ENCODE assay signal across 9 mouse cellular contexts in genomic region chr11:31664186-31664585, GRCm38 (mm10). TPM values are rescaled to one million over a fixed set of nuclear protein-coding genes. Genes with fewer than 3 reads are reported as not detected.
A peak's percentile ranks its signal among the peaks of the same experiment; 100 is the strongest.
DNase-seq lines count a peak whose midpoint lies in the region; ATAC-seq and TF ChIP-seq lines count a peak whose summit lies in the region.
"Had no signal": no experiment of that assay in that cellular context is flagged by ENCODE, and none has a peak within 500 bp of the region (broad histone marks: within the 10 kb centered on the region; RNA-seq: fewer than 3 reads in every experiment).

No protein-coding gene starts in this region.

- H3K9me3 ChIP-seq in heart, embryonic 12.5 days (replicated peaks) = no peaks in the 10 kb centered on the region
- H3K9me3 ChIP-seq in E14TG2a.4 (ENCODE audit: low read length) = no peaks in the 10 kb centered on the region
- no peaks in the 10 kb centered on the region for H3K9me3 ChIP-seq in heart, postnatal 0 days (replicated peaks; ENCODE audit: control insufficient read depth, low read length)
- H3K9me3 ChIP-seq: hindbrain, embryonic 10.5 days had no signal

- peaks cover 8% of the 10 kb centered on the region for H3K4me1 ChIP-seq in heart, embryonic 12.5 days (replicated peaks)
- H3K4me1 ChIP-seq in E14TG2a.4 (replicated peaks; ENCODE audit: low read depth, low read length) = 0 out of 2 replicates have a peak, but pooled peaks cover 6% of the 10 kb centered on the region
- H3K4me1 ChIP-seq in heart, postnatal 0 days (ENCODE audit: control insufficient read depth, insufficient read depth) = peaks cover 19% of the 10 kb centered on the region
- H3K4me1 ChIP-seq: hindbrain, embryonic 10.5 days had no signal

- TF ChIP-seq CTCF in E14TG2a.4 (conservative IDR thresholded peaks at IDR 0.05; ENCODE audit: low read length) = peak; percentile 43
- peak; percentile 31 for TF ChIP-seq CTCF in heart, postnatal 0 days (IDR thresholded peaks at IDR 0.05; ENCODE audit: low read depth)

- H3K36me3 ChIP-seq in heart, embryonic 12.5 days = peaks cover 68% of the 10 kb centered on the region
- H3K36me3 ChIP-seq in E14TG2a.4 (ENCODE audit: insufficient read depth, low read length) = peaks cover 66% of the 10 kb centered on the region
- H3K36me3 ChIP-seq in heart, postnatal 0 days (replicated peaks; ENCODE audit: control insufficient read depth, insufficient read depth, low read length) = peaks cover 45% of the 10 kb centered on the region

- TF ChIP-seq EP300 in heart, postnatal 0 days (IDR thresholded peaks at IDR 0.05; ENCODE audit: low read depth) = no peak

- H3K4me3 ChIP-seq in heart, embryonic 12.5 days = no peak overlapping the region
- no peak overlapping the region for H3K4me3 ChIP-seq in E14TG2a.4 (replicated peaks; ENCODE audit: low read length)
- H3K4me3 ChIP-seq in heart, postnatal 0 days (ENCODE audit: low read depth, low read length) = no peak overlapping the region
- H3K4me3 ChIP-seq: hindbrain, embryonic 10.5 days had no signal

- no peak for ATAC-seq in heart, embryonic 12.5 days (ENCODE audit: insufficient number of reproducible peaks, low FRiP score)
- peak; percentile 66 for ATAC-seq in heart, postnatal 0 days (ENCODE audit: insufficient read depth, low read depth)
- no peak for ATAC-seq in erythroid progenitor cell, adult 5-6 weeks (replicated peaks; ENCODE audit: low FRiP score, poor library complexity, severe bottlenecking)

- no peak overlapping the region for H3K9ac ChIP-seq in heart, embryonic 12.5 days
- H3K9ac ChIP-seq in heart, postnatal 0 days (replicated peaks; ENCODE audit: low read depth, low read length) = no peak overlapping the region

- peak; percentile 64 for DNase-seq in heart, adult 8-10 months (ENCODE audit: low spot score)
- DNase-seq in 3T3-L1 (ENCODE audit: low read depth, low spot score) (peak; percentile 51), MN1 (ENCODE audit: low spot score) (no peak)
- DNase-seq in heart, postnatal 0 days (ENCODE audit: low spot score) = peak; percentile 65
- no peak for DNase-seq in embryo, embryonic 9.5 days (ENCODE audit: extremely low spot score)

- H3K27me3 ChIP-seq in heart, embryonic 12.5 days (replicated peaks) = no peaks in the 10 kb centered on the region
- H3K27me3 ChIP-seq in E14TG2a.4 (ENCODE audit: insufficient read depth, low read length) = no peaks in the 10 kb centered on the region
- no peaks in the 10 kb centered on the region for H3K27me3 ChIP-seq in heart, postnatal 0 days (ENCODE audit: control insufficient read depth, insufficient read depth, low read length)

- H3K27ac ChIP-seq in heart, embryonic 12.5 days (ENCODE audit: poor library complexity, severe bottlenecking) = no peak overlapping the region
- H3K27ac ChIP-seq in heart, postnatal 0 days (ENCODE audit: low read depth) = peak overlapping the region; percentile 84
- H3K27ac ChIP-seq: hindbrain, embryonic 10.5 days had no signal

- H3K4me2 ChIP-seq in heart, embryonic 12.5 days = no peak overlapping the region
- H3K4me2 ChIP-seq in heart, postnatal 0 days (ENCODE audit: low read depth, low read length) = no peak overlapping the region

- 80% methylated on average over 2 of the region's 2 CpGs for WGBS in heart, embryonic 12.5 days
- 59% methylated on average over 2 of the region's 2 CpGs for WGBS in heart, postnatal 0 days

RNA-seq across cellular contexts. Expression of gene Bod1, which starts 7.5 kb away (rescaled TPM):
- total RNA-seq in heart, adult 8-10 months (2022) = 100 to 1,000 TPM; 135 to 160 (median 146) TPM
- polyA plus RNA-seq in heart, embryonic 12.5 days (2016; fragmentation: Nextera tagmentation; extraction: Ambion mirVana) = 78.3 and 79.8 TPM in 2 replicates
- total RNA-seq in heart, postnatal 0 days (2014; rRNA removed; ENCODE audit: low replicate concordance) = 77.1 and 96.1 TPM in 2 replicates
- polyA plus RNA-seq in heart, postnatal 0 days (2015; fragmentation: Nextera tagmentation; extraction: Ambion mirVana) = 65.6 and 69.9 TPM in 2 replicates
- total RNA-seq in erythroid progenitor cell, adult 5-6 weeks (2015; ENCODE audit: low replicate concordance) = 3.4 and 4.7 TPM in 2 replicates
- 0.61 and 3.1 TPM in 2 replicates for total RNA-seq in erythroid progenitor cell, adult 5-6 weeks (2017; ENCODE audit: low replicate concordance)

Comparison
In these comparisons a context has a peak if more than half of its experiments do, and no peak if none do; other contexts are left out.
1. DNase-seq: peak in heart, adult 8-10 months (single experiment), 3T3-L1 (single experiment) and heart, postnatal 0 days (single experiment); none in MN1 (single experiment) and embryo, embryonic 9.5 days (single experiment).
2. RNA of gene Bod1, which starts 7.5 kb away (total RNA-seq): 135 to 160 TPM in heart, adult 8-10 months and 77.1 to 96.1 TPM in heart, postnatal 0 days; 0.61 to 4.7 TPM in erythroid progenitor cell, adult 5-6 weeks; every median in the first group is over 10 times any median in the second.